8 mouse cellular contexts compared by ENCODE assay signal in genomic region chr9:120576662-120577013, GRCm38 (mm10). TPM values are rescaled to one million over a fixed set of nuclear protein-coding genes. Genes with fewer than 3 reads are reported as not detected.
DNase-seq lines count a peak whose midpoint lies in the region; ATAC-seq and TF ChIP-seq lines count a peak whose summit lies in the region.

No protein-coding gene starts in this region.

- 0 out of 2 replicates have a peak, but pooled peaks have one; percentile 2 for ATAC-seq in kidney, embryonic 15.5 days (replicated peaks; ENCODE audit: low FRiP score)
- no peak for ATAC-seq in embryonic facial prominence, embryonic 14.5 days (ENCODE audit: low read depth)
- no peak for ATAC-seq in neural tube, embryonic 13.5 days (ENCODE audit: low read depth)

- TF ChIP-seq POLR2A in kidney, adult 2 months (IDR thresholded peaks at IDR 0.05; ENCODE audit: low read depth, low read length), result no peak

- H3K4me3 ChIP-seq in kidney, embryonic 15.5 days (replicated peaks), result peak overlapping the region; percentile 82
- no peak overlapping the region for H3K4me3 ChIP-seq in kidney, adult 2 months (ENCODE audit: insufficient read depth, low read depth, low read length)
- peak overlapping the region; percentile 59 for H3K4me3 ChIP-seq in embryonic facial prominence, embryonic 14.5 days (ENCODE audit: low read depth, low read length)
- H3K4me3 ChIP-seq in limb, embryonic 10.5 days, result peak overlapping the region; percentile 78
- H3K4me3 ChIP-seq in neural tube, embryonic 13.5 days, result peak overlapping the region; percentile 67

- TF ChIP-seq CTCF in kidney, adult 2 months (conservative IDR thresholded peaks at IDR 0.05; ENCODE audit: insufficient read depth, insufficient read length, low read depth, low read length), result no peak

- no peak for DNase-seq in kidney, adult 2 months
- DNase-seq in embryonic facial prominence, embryonic 14.5 days (ENCODE audit: low spot score), result no peak
- no peak for DNase-seq in limb, embryonic 10.5 days (ENCODE audit: low spot score)
- DNase-seq in adrenal gland, adult (ENCODE audit: inconsistent age in 2 of 2, low spot score in 1 of 2), result no peak
- no peak for DNase-seq in frontal cortex, adult 2 months (ENCODE audit: extremely low spot score in 1 of 2, low spot score in 1 of 2)
- no peak for DNase-seq in gastrocnemius, postnatal 36 days

- peak overlapping the region; percentile 71 for H3K27ac ChIP-seq in kidney, embryonic 15.5 days
- no peak overlapping the region for H3K27ac ChIP-seq in kidney, adult 2 months (ENCODE audit: insufficient read depth, low read depth, low read length)
- no peak overlapping the region for H3K27ac ChIP-seq in embryonic facial prominence, embryonic 14.5 days (replicated peaks; ENCODE audit: low read depth, low read length)
- no peak overlapping the region for H3K27ac ChIP-seq in limb, embryonic 10.5 days
- H3K27ac ChIP-seq in neural tube, embryonic 13.5 days (replicated peaks), result peak overlapping the region; percentile 67; the same call in 1 of the 2 replicates

- no peaks in the 10 kb centered on the region for H3K9me3 ChIP-seq in kidney, embryonic 15.5 days (replicated peaks)
- no peaks in the 10 kb centered on the region for H3K9me3 ChIP-seq in embryonic facial prominence, embryonic 14.5 days (ENCODE audit: control insufficient read depth, low read length)
- H3K9me3 ChIP-seq in limb, embryonic 10.5 days (replicated peaks), result no peaks in the 10 kb centered on the region
- H3K9me3 ChIP-seq in neural tube, embryonic 13.5 days, result no peaks in the 10 kb centered on the region

- peak overlapping the region; percentile 90 for H3K4me2 ChIP-seq in kidney, embryonic 15.5 days
- H3K4me2 ChIP-seq in embryonic facial prominence, embryonic 14.5 days (ENCODE audit: low read depth, low read length), result peak overlapping the region; percentile 92
- peak overlapping the region; percentile 89 for H3K4me2 ChIP-seq in neural tube, embryonic 13.5 days

- H3K4me1 ChIP-seq in kidney, embryonic 15.5 days, result peaks cover 44% of the 10 kb centered on the region
- H3K4me1 ChIP-seq in kidney, adult 2 months (ENCODE audit: control insufficient read depth, insufficient read depth, low read length), result peaks cover 7% of the 10 kb centered on the region; the same call in 1 of the 2 replicates
- H3K4me1 ChIP-seq in embryonic facial prominence, embryonic 14.5 days (ENCODE audit: control insufficient read depth, insufficient read depth, low read length), result peaks cover 8% of the 10 kb centered on the region
- H3K4me1 ChIP-seq in limb, embryonic 10.5 days, result peaks cover 34% of the 10 kb centered on the region
- H3K4me1 ChIP-seq in neural tube, embryonic 13.5 days (replicated peaks), result peaks cover 29% of the 10 kb centered on the region

- 0 out of 2 replicates have a peak overlapping the region, but pooled peaks have one; percentile 17 for H3K9ac ChIP-seq in kidney, embryonic 15.5 days
- no peak overlapping the region for H3K9ac ChIP-seq in embryonic facial prominence, embryonic 14.5 days (ENCODE audit: low read depth, low read length)
- H3K9ac ChIP-seq in neural tube, embryonic 13.5 days, result no peak overlapping the region

- peaks cover 42% of the 10 kb centered on the region for H3K36me3 ChIP-seq in kidney, embryonic 15.5 days
- H3K36me3 ChIP-seq in kidney, adult 2 months (ENCODE audit: control insufficient read depth, insufficient read depth, low read length), result no peaks in the 10 kb centered on the region
- H3K36me3 ChIP-seq in embryonic facial prominence, embryonic 14.5 days (ENCODE audit: control insufficient read depth, insufficient read depth, low read length), result peaks cover 42% of the 10 kb centered on the region
- peaks cover 44% of the 10 kb centered on the region for H3K36me3 ChIP-seq in limb, embryonic 10.5 days
- H3K36me3 ChIP-seq in neural tube, embryonic 13.5 days, result peaks cover 39% of the 10 kb centered on the region

- no peaks in the 10 kb centered on the region for H3K27me3 ChIP-seq in kidney, embryonic 15.5 days
- no peaks in the 10 kb centered on the region for H3K27me3 ChIP-seq in kidney, adult 2 months (replicated peaks; ENCODE audit: control insufficient read depth, insufficient read depth, low read length)
- no peaks in the 10 kb centered on the region for H3K27me3 ChIP-seq in embryonic facial prominence, embryonic 14.5 days (replicated peaks; ENCODE audit: control insufficient read depth, insufficient read depth, low read length)
- H3K27me3 ChIP-seq in limb, embryonic 10.5 days (ENCODE audit: low read depth, poor library complexity, severe bottlenecking), result no peaks in the 10 kb centered on the region
- no peaks in the 10 kb centered on the region for H3K27me3 ChIP-seq in neural tube, embryonic 13.5 days

- intact Hi-C loops in gastrocnemius, postnatal 36 days (cut with DNase I), result loop anchor here (10.0 kb wide), 1 partner anchor 442 kb away; no protein-coding TSS in a partner anchor

- 4% methylated on average over 4 of the region's 4 CpGs for WGBS in kidney, embryonic 15.5 days
- under 1% methylated on average over 4 of the region's 4 CpGs for WGBS in kidney, adult 2 months
- 9% methylated on average over 4 of the region's 4 CpGs for WGBS in embryonic facial prominence, embryonic 14.5 days
- 11% methylated on average over 4 of the region's 4 CpGs for WGBS in limb, embryonic 10.5 days
- 8% methylated on average over 4 of the region's 4 CpGs for WGBS in neural tube, embryonic 13.5 days

RNA-seq across cellular contexts. Expression of gene Rpl14, which starts 5.4 kb away (rescaled TPM):
- 783 and 843 TPM in 2 replicates for polyA plus RNA-seq in kidney, embryonic 15.5 days (2015; fragmentation: Nextera tagmentation; extraction: Ambion mirVana)
- polyA plus RNA-seq in kidney, adult 2 months (2012; rRNA removed), result 389 and 411 TPM in 2 replicates
- 992 and 1,026 TPM in 2 replicates for polyA plus RNA-seq in embryonic facial prominence, embryonic 14.5 days (2014; fragmentation: Nextera tagmentation; extraction: Ambion mirVana)
- 757 and 864 TPM in 2 replicates for polyA plus RNA-seq in limb, embryonic 10.5 days (2016; fragmentation: Nextera tagmentation; extraction: Ambion mirVana)
- 434 and 497 TPM in 2 replicates for polyA plus RNA-seq in neural tube, embryonic 13.5 days (2015; fragmentation: Nextera tagmentation; extraction: Ambion mirVana)
- polyA plus RNA-seq in frontal cortex, adult 2 months (2012; rRNA removed), result 303 and 382 TPM in 2 replicates
- 100 to 1,000 TPM; 252 to 291 TPM for total RNA-seq in gastrocnemius, postnatal 36 days (2021)

RNA-seq across cellular contexts. Expression of gene Entpd3, which starts 37.0 kb away (rescaled TPM):
- polyA plus RNA-seq in kidney, embryonic 15.5 days (2015; fragmentation: Nextera tagmentation; extraction: Ambion mirVana), result 1.5 and 2.0 TPM in 2 replicates
- 0.53 and 0.64 TPM in 2 replicates for polyA plus RNA-seq in kidney, adult 2 months (2012; rRNA removed)
- polyA plus RNA-seq in embryonic facial prominence, embryonic 14.5 days (2014; fragmentation: Nextera tagmentation; extraction: Ambion mirVana), result 6.9 and 10.0 TPM in 2 replicates
- 0.26 and 0.33 TPM in 2 replicates for polyA plus RNA-seq in limb, embryonic 10.5 days (2016; fragmentation: Nextera tagmentation; extraction: Ambion mirVana)
- 1.2 and 1.5 TPM in 2 replicates for polyA plus RNA-seq in neural tube, embryonic 13.5 days (2015; fragmentation: Nextera tagmentation; extraction: Ambion mirVana)
- 5.7 and 6.0 TPM in 2 replicates for polyA plus RNA-seq in frontal cortex, adult 2 months (2012; rRNA removed)
- total RNA-seq in gastrocnemius, postnatal 36 days (2021), result not detected

Comparison
In these comparisons a context has a peak if more than half of its experiments do, and no peak if none do; other contexts are left out.
1. H3K27ac ChIP-seq: peak in kidney, embryonic 15.5 days (single experiment) and neural tube, embryonic 13.5 days (single experiment); none in kidney, adult 2 months (single experiment), embryonic facial prominence, embryonic 14.5 days (single experiment) and limb, embryonic 10.5 days (single experiment).
2. Peak in every context shown above with its lines, with median percentiles within 50 percentile points of each other: H3K4me2 ChIP-seq.